Mouse (Mus musculus) midbrain, postnatal 0 days (tissue): ENCODE data around the gene Dtl. TPM values are rescaled to one million over a fixed set of nuclear protein-coding genes. Genes with fewer than 3 reads are reported as not detected.
"Not testable (repeated sequence)": the region's sequence is repeated elsewhere in the genome, so short reads cannot be mapped to it uniquely, and the experiment has no call there.

ENCODE experiments used
- ATAC-seq: fragments of 200-750 bp; cut with Nextera tagmentation; 2 replicates; pipeline ENCODE4 v1.8.0; 2017; ENCODE audit warnings: moderate number of reproducible peaks, mild to moderate bottlenecking, moderate TSS enrichment, moderate library complexity; ENCODE audit not compliant: low FRiP score
- DNase-seq: peaks from one replicate; pipeline ENCODE4 v3.0.0-alpha.2; 2015; ENCODE audit warnings: low spot score
- H3K27ac ChIP-seq: fragments of 300-500 bp; sonication (generic); 2 replicates; pipeline ENCODE4 v1.5.1; 2014; ENCODE audit warnings: low read depth, mild to moderate bottlenecking, low read length, mixed read lengths
- H3K27me3 ChIP-seq: fragments of 300-500 bp; sonication (generic); 2 replicates; pipeline ENCODE4 v1.6.1; 2014; ENCODE audit warnings: low read length, control low read depth, mixed read lengths; ENCODE audit not compliant: insufficient read depth
- H3K36me3 ChIP-seq: fragments of 300-500 bp; sonication (generic); 2 replicates; pipeline ENCODE4 v1.6.1; 2014; ENCODE audit warnings: low read length, control low read depth, mixed read lengths; ENCODE audit not compliant: insufficient read depth
- H3K4me1 ChIP-seq: fragments of 300-500 bp; sonication (generic); 2 replicates; pipeline ENCODE4 v1.6.1; 2014; ENCODE audit warnings: mild to moderate bottlenecking, control low read depth, antibody characterized with exemption, low read length, mixed read lengths; ENCODE audit not compliant: insufficient read depth
- H3K4me2 ChIP-seq: fragments of 300-500 bp; sonication (generic); 2 replicates; pipeline ENCODE4 v1.6.1; 2014; ENCODE audit warnings: low read depth, mild to moderate bottlenecking, low read length, mixed read lengths; ENCODE audit not compliant: poor library complexity, severe bottlenecking
- H3K4me3 ChIP-seq: fragments of 300-500 bp; sonication (generic); 2 replicates; pipeline ENCODE4 v1.5.1; 2014; ENCODE audit warnings: low read depth, mild to moderate bottlenecking, low read length, moderate library complexity
- H3K9ac ChIP-seq: fragments of 300-500 bp; sonication (generic); replicated peaks from 2 replicates; pipeline ENCODE4 v1.6.1; 2014; ENCODE audit warnings: mild to moderate bottlenecking, low read length, moderate library complexity, mixed read lengths; ENCODE audit not compliant: poor library complexity, severe bottlenecking
- H3K9me3 ChIP-seq: fragments of 300-500 bp; sonication (generic); 2 replicates; pipeline ENCODE4 v1.6.1; 2016; ENCODE audit warnings: low read length, control low read depth
- CTCF ChIP-seq: IDR thresholded peaks from 2 replicates; pipeline ENCODE4 v1.5.1; 2016; ENCODE audit warnings: antibody characterized with exemption, mild to moderate bottlenecking
- WGBS: fragments of 180-500 bp; shearing (Covaris S2); extraction: QIAGEN DNeasy Blood & Tissue Kit; methylation state at CpG from one replicate; pipeline ENCODE4 v1.1.7; 2014; 5-methylcytosine and 5-hydroxymethylcytosine counted together
- polyA plus RNA-seq: library from polyadenylated mRNA; unstranded; fragments of >200 nt; fragmentation: Nextera tagmentation; extraction: Ambion mirVana; gene quantifications from 2 replicates; pipeline ENCODE4 v1.2.1, GENCODE M21; 2015
- total RNA-seq: library from RNA; depleted of rRNA; stranded (reverse); fragments of >200 nt; gene quantifications from 2 replicates; pipeline ENCODE4 v1.2.3, GENCODE M21; 2014

Dtl gene
- total and polyA plus RNA-seq, 2 experiments from 2014 or later, result 2.0 to 2.5 TPM

DNA sequence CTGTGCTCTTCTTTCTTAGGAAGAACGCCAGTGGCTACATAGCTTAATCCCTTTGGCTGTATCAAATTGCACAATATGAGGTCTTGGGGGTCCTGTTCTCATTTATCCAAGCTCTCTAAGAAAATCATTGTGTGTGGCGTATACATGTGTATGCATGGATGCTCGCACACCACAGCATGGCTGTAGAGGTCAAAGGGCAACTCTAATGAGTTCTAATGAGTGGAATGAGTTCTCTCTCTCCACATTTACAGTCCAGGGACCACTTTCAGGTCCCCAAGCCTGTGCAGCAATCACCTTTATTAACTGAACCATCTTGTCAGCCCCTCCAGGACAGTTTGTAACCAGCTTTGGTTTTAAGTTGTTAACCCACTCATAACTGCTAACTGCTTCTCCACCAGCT is 58.3 kb downstream of the Dtl start:
- no peak for ATAC-seq
- Histone ChIP-seq H3K36me3 (no peaks in the 10 kb centered on the region), H3K4me3 (no peak overlapping the region), H3K9ac (no peak overlapping the region), H3K4me1 (no peaks in the 10 kb centered on the region), H3K27me3 (no peaks in the 10 kb centered on the region), H3K4me2 (no peak overlapping the region), H3K27ac (no peak overlapping the region), H3K9me3 (no peaks in the 10 kb centered on the region)
- no peak for DNase-seq
- TF ChIP-seq CTCF, result no peak
- 48% methylated on average over 3 of the region's 3 CpGs for WGBS

DNA sequence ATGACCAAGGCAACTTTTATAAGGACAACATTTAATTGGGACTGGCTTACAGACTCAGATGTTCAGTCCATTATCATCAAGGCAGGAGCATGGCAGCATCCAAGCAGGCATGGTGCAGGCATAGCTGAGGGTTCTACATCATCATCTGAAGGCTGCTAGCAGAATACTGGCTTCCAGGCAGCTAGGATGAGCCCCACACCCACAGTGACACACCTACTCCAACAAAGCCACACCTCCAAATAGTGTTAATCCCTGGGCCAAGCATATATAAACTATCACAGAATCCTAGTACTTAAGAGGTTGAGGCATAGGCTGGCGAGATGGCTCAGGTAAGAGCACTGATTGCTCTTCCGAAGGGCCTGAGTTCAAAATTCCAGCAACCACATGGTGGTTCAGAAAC is 59.0 kb downstream of the Dtl start:
- not testable (repeated sequence) for H3K36me3 ChIP-seq, H3K4me1 ChIP-seq, H3K4me3 ChIP-seq, H3K27ac ChIP-seq, ATAC-seq, H3K27me3 ChIP-seq, H3K4me2 ChIP-seq, H3K9me3 ChIP-seq, H3K9ac ChIP-seq, DNase-seq
- WGBS, result 94% methylated on average over 2 of the region's 2 CpGs

GRCm38 (mm10) chr1:191513195-191513594 is 62.1 kb downstream of the Dtl start:
- H3K9me3 ChIP-seq, result no peaks in the 10 kb centered on the region
- no peaks in the 10 kb centered on the region for H3K4me1 ChIP-seq
- H3K9ac ChIP-seq, result no peak overlapping the region
- no peak overlapping the region for H3K4me3 ChIP-seq
- no peaks in the 10 kb centered on the region for H3K27me3 ChIP-seq
- H3K36me3 ChIP-seq, result no peaks in the 10 kb centered on the region
- no peak overlapping the region for H3K27ac ChIP-seq
- DNase-seq, result no peak
- 91% methylated on average over 4 of the region's 4 CpGs for WGBS
- no peak for ATAC-seq
- no peak for TF ChIP-seq CTCF
- H3K4me2 ChIP-seq, result no peak overlapping the region

- Histone ChIP-seq H3K36me3 (no peaks in the 10 kb centered on the region), H3K4me3 (no peak overlapping the region), H3K27ac (no peak overlapping the region), H3K4me2 (no peak overlapping the region), H3K9ac (no peak overlapping the region), H3K4me1 (no peaks in the 10 kb centered on the region), H3K9me3 (no peaks in the 10 kb centered on the region), H3K27me3 (no peaks in the 10 kb centered on the region)
- 73% methylated on average over 4 of the region's 4 CpGs for WGBS
- TF ChIP-seq CTCF, result no peak
- DNase-seq, result no peak
- ATAC-seq, result no peak
These were observed 63.0 kb downstream of the Dtl start for GRCm38 (mm10) chr1:191512383-191512782.

GRCm38 (mm10) chr1:191511503-191511902 is 63.8 kb downstream of the Dtl start:
- 87% methylated on average over 8 of the region's 8 CpGs for WGBS
- Histone ChIP-seq H3K9ac (no peak overlapping the region), H3K27ac (no peak overlapping the region), H3K36me3 (no peaks in the 10 kb centered on the region), H3K9me3 (no peaks in the 10 kb centered on the region), H3K4me2 (no peak overlapping the region), H3K4me1 (no peaks in the 10 kb centered on the region), H3K27me3 (no peaks in the 10 kb centered on the region), H3K4me3 (no peak overlapping the region)
- ATAC-seq, result no peak
- no peak for TF ChIP-seq CTCF
- no peak for DNase-seq

GRCm38 (mm10) chr1:191509865-191510264 is 65.5 kb downstream of the Dtl start:
- no peak for TF ChIP-seq CTCF
- H3K27me3 ChIP-seq, result no peaks in the 10 kb centered on the region
- H3K4me3 ChIP-seq, result no peak overlapping the region
- H3K9ac ChIP-seq, result no peak overlapping the region
- no peaks in the 10 kb centered on the region for H3K36me3 ChIP-seq
- no peak overlapping the region for H3K4me2 ChIP-seq
- no peaks in the 10 kb centered on the region for H3K9me3 ChIP-seq
- H3K4me1 ChIP-seq, result no peaks in the 10 kb centered on the region
- DNase-seq (no peak), ATAC-seq (no peak)
- 73% methylated on average over 3 of the region's 3 CpGs for WGBS
- H3K27ac ChIP-seq, result no peak overlapping the region
